Mouse (Mus musculus): Measurements from ENCODE around the gene Ppara. TPM values are rescaled to one million over a fixed set of nuclear protein-coding genes. Genes with fewer than 3 reads are reported as not detected.
A peak's percentile ranks its signal among the peaks of the same experiment; 100 is the strongest.

Ppara gene
- total RNA-seq, 2 experiments from 2014 or later, result 24.0 to 29.6 TPM

GRCm38 (mm10) chr15:85730027-85730426 is 4.8 kb upstream of the Ppara start:
- no peak for DNase-seq

GRCm38 (mm10) chr15:85731885-85732603 is 2.7 kb upstream of the Ppara start:
- no peak for DNase-seq

- no peak for DNase-seq
Measured at GRCm38 (mm10) chr15:85732604-85732968, 2.2 kb upstream of the Ppara start.

GRCm38 (mm10) chr15:85733686-85734085 is 1.1 kb upstream of the Ppara start:
- no peak for DNase-seq

- no peak for DNase-seq
Measured at GRCm38 (mm10) chr15:85734148-85734547, 635 bp upstream of the Ppara start.

GRCm38 (mm10) chr15:85735063-85735835 is 466 bp downstream of the Ppara start:
- DNase-seq, result peak; percentile 97

GRCm38 (mm10) chr15:85735836-85736190 is 1.0 kb downstream of the Ppara start:
- DNase-seq, result no peak

- DNase-seq, result no peak
Measured at GRCm38 (mm10) chr15:85736506-85736905, 1.7 kb downstream of the Ppara start.

GRCm38 (mm10) chr15:85738416-85738815 is 3.6 kb downstream of the Ppara start:
- DNase-seq, result no peak

- no peak for DNase-seq
Measured at GRCm38 (mm10) chr15:85738939-85739338, 4.2 kb downstream of the Ppara start.

GRCm38 (mm10) chr15:85742608-85743007 is 7.8 kb downstream of the Ppara start:
- DNase-seq, result no peak

- no peak for DNase-seq
Measured at GRCm38 (mm10) chr15:85743946-85744345, 9.2 kb downstream of the Ppara start.

GRCm38 (mm10) chr15:85746178-85746577 is 11.4 kb downstream of the Ppara start:
- no peak for DNase-seq

GRCm38 (mm10) chr15:85746671-85747070 is 11.9 kb downstream of the Ppara start:
- DNase-seq, result no peak

GRCm38 (mm10) chr15:85747951-85748350 is 13.2 kb downstream of the Ppara start:
- DNase-seq, result no peak

- DNase-seq, result no peak
Measured at GRCm38 (mm10) chr15:85748466-85748865, 13.7 kb downstream of the Ppara start.

- DNase-seq, result no peak
Measured at GRCm38 (mm10) chr15:85749141-85749540, 14.4 kb downstream of the Ppara start.

GRCm38 (mm10) chr15:85750115-85750514 is 15.3 kb downstream of the Ppara start:
- no peak for DNase-seq

- no peak for DNase-seq
Measured at GRCm38 (mm10) chr15:85752655-85753054, 17.9 kb downstream of the Ppara start.

GRCm38 (mm10) chr15:85754033-85754650 is 19.4 kb downstream of the Ppara start:
- no peak for DNase-seq

GRCm38 (mm10) chr15:85755214-85755613 is 20.4 kb downstream of the Ppara start:
- no peak for DNase-seq

GRCm38 (mm10) chr15:85756611-85757010 is 21.8 kb downstream of the Ppara start:
- peak; percentile 66 for DNase-seq

- DNase-seq, result no peak
Measured at GRCm38 (mm10) chr15:85757768-85758167, 23.0 kb downstream of the Ppara start.

- DNase-seq, result no peak
Measured at GRCm38 (mm10) chr15:85762761-85763160, 28.0 kb downstream of the Ppara start.
